ENCODE assay signal across 7 mouse cellular contexts in the genomic region with DNA sequence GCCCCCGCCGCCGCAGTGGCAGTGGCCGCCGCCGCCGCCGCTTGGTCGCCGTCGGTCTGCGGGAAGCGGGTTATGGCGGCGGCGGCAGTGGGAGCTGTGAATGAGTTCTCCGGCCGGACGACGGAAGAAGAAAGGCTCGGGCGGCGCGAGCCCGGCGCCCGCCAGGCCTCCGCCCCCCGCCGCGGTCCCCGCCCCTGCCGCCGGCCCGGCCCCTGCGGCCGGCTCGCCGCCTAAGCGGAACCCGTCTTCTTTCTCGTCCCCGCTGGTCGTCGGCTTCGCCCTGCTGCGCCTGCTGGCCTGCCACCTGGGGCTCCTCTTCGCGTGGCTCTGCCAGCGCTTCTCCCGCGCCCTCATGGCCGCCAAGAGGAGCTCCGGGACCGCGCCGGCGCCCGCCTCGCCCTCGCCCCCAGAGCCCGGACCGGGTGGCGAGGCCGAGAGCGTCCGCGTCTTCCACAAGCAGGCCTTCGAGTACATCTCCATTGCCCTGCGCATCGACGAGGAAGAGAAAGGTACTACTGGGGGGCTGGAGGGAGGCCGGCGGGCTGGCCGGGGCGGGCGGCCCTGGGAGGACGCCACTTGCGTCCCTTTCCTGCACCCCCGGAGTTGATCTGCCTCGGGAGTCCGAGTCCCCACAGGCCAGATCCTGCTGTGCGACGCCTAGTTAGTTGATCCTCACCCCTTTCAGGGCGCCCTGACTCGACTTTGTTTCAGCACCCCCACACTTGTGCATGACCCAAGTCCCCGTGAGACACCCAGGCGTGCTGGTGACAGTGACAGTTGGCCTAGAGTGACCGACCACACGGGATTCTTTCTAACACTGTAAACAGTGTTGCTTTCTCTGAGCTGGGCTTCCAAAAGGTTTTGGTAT. TPM values are rescaled to one million over a fixed set of nuclear protein-coding genes. Genes with fewer than 3 reads are reported as not detected.
DNase-seq lines count a peak whose midpoint lies in the region; ATAC-seq lines count a peak whose summit lies in the region.

A gene (plus strand): TSS at position 51 of the 868 bp plus-strand sequence.

- peak within 1 kb of the TSS; percentile 76 for H3K4me2 ChIP-seq in intestine, embryonic 16.5 days (ENCODE audit: low read depth, low read length)
- peak within 1 kb of the TSS; percentile 75 for H3K4me2 ChIP-seq in limb, embryonic 12.5 days
- H3K4me2 ChIP-seq in midbrain, embryonic 13.5 days (replicated peaks) = peak within 1 kb of the TSS; percentile 77

- ATAC-seq in intestine, embryonic 16.5 days = peak; percentile 94
- ATAC-seq in limb, embryonic 12.5 days (ENCODE audit: insufficient number of reproducible peaks, insufficient read depth, low FRiP score, low TSS enrichment, low read depth) = peak; percentile 67
- ATAC-seq in midbrain, embryonic 13.5 days = peak; percentile 82

- H3K4me3 ChIP-seq in intestine, embryonic 16.5 days (ENCODE audit: low read length) = peak within 1 kb of the TSS; percentile 90
- peak within 1 kb of the TSS; percentile 96 for H3K4me3 ChIP-seq in limb, embryonic 12.5 days (replicated peaks)
- H3K4me3 ChIP-seq in midbrain, embryonic 13.5 days (replicated peaks) = peak within 1 kb of the TSS; percentile 99

- no peaks in the 10 kb centered on the region for H3K36me3 ChIP-seq in intestine, embryonic 16.5 days (ENCODE audit: control insufficient read depth, insufficient read depth, low read length)
- peaks cover 8% of the 10 kb centered on the region; the same call in 1 of the 2 replicates for H3K36me3 ChIP-seq in limb, embryonic 12.5 days
- H3K36me3 ChIP-seq in midbrain, embryonic 13.5 days = 0 out of 2 replicates have a peak, but pooled peaks cover 5% of the 10 kb centered on the region

- peaks cover 21% of the 10 kb centered on the region for H3K4me1 ChIP-seq in intestine, embryonic 16.5 days (ENCODE audit: control insufficient read depth, insufficient read depth, low read length)
- H3K4me1 ChIP-seq in limb, embryonic 12.5 days (replicated peaks) = peaks cover 25% of the 10 kb centered on the region
- H3K4me1 ChIP-seq in midbrain, embryonic 13.5 days (replicated peaks) = peaks cover 39% of the 10 kb centered on the region

- peak; percentile 92 for DNase-seq in adrenal gland, adult 2 months
- peak; percentile 78 for DNase-seq in embryo, embryonic 11 days
- DNase-seq in gastrocnemius, postnatal 4 days (ENCODE audit: low spot score in 2 of 2) = peak; percentile 67 to 77
- DNase-seq in skeletal muscle tissue, adult 2 months (ENCODE audit: low read depth, low spot score) = peak; percentile 38

- H3K27me3 ChIP-seq in intestine, embryonic 16.5 days (replicated peaks; ENCODE audit: control insufficient read depth, insufficient read depth, low read length) = no peaks in the 10 kb centered on the region
- no peaks in the 10 kb centered on the region for H3K27me3 ChIP-seq in limb, embryonic 12.5 days
- H3K27me3 ChIP-seq in midbrain, embryonic 13.5 days = no peaks in the 10 kb centered on the region

- no peaks in the 10 kb centered on the region for H3K9me3 ChIP-seq in intestine, embryonic 16.5 days (ENCODE audit: control insufficient read depth, low read length)
- H3K9me3 ChIP-seq in limb, embryonic 12.5 days = 0 out of 2 replicates have a peak, but pooled peaks cover 6% of the 10 kb centered on the region
- no peaks in the 10 kb centered on the region for H3K9me3 ChIP-seq in midbrain, embryonic 13.5 days

- peak within 1 kb of the TSS; percentile 96 for H3K27ac ChIP-seq in intestine, embryonic 16.5 days (ENCODE audit: low read length)
- peak within 1 kb of the TSS; percentile 97 for H3K27ac ChIP-seq in limb, embryonic 12.5 days
- H3K27ac ChIP-seq in midbrain, embryonic 13.5 days = peak within 1 kb of the TSS; percentile 99

- WGBS in intestine, embryonic 16.5 days = under 1% methylated on average over 83 of the region's 90 CpGs
- WGBS in limb, embryonic 12.5 days = under 1% methylated on average over 88 of the region's 90 CpGs
- under 1% methylated on average over 53 of the region's 90 CpGs for WGBS in midbrain, embryonic 13.5 days

- peak within 1 kb of the TSS; percentile 91 for H3K9ac ChIP-seq in intestine, embryonic 16.5 days (ENCODE audit: low read depth, low read length)
- peak within 1 kb of the TSS; percentile 98 for H3K9ac ChIP-seq in limb, embryonic 12.5 days (replicated peaks)
- H3K9ac ChIP-seq in midbrain, embryonic 13.5 days (replicated peaks) = peak within 1 kb of the TSS; percentile 98

RNA-seq across cellular contexts. Expression of the gene that starts here (rescaled TPM):
- total RNA-seq in adrenal gland, adult 2 months (2021) = 10 to 100 TPM; 26.1 to 33.4 TPM
- polyA plus RNA-seq in adrenal gland, adult 2 months (2012; rRNA removed) = 11.0 and 12.5 TPM in 2 replicates
- 10 to 100 TPM; 53.2 to 54.4 TPM for total RNA-seq in gastrocnemius, postnatal 4 days (2021)
- 8.5 and 8.8 TPM in 2 replicates for polyA plus RNA-seq in intestine, embryonic 16.5 days (2015; fragmentation: Nextera tagmentation; extraction: Ambion mirVana)
- 26.0 and 30.7 TPM in 2 replicates for polyA plus RNA-seq in limb, embryonic 12.5 days (2016; fragmentation: Nextera tagmentation; extraction: Ambion mirVana)
- polyA plus RNA-seq in midbrain, embryonic 13.5 days (2015; fragmentation: Nextera tagmentation; extraction: Ambion mirVana) = 27.5 and 30.0 TPM in 2 replicates

Comparison
In these comparisons a context has a peak if more than half of its experiments do, and no peak if none do; other contexts are left out.
1. Peak in every context shown above with its lines: DNase-seq, ATAC-seq, H3K4me3 ChIP-seq and H3K27ac ChIP-seq.
2. DNase-seq: peak in every context shown above with its lines; median percentile 92 in adrenal gland, adult 2 months; 78 in embryo, embryonic 11 days; 72 in gastrocnemius, postnatal 4 days; 38 in skeletal muscle tissue, adult 2 months.